Mouse (Mus musculus) myocyte (in vitro differentiated cells): ENCODE data around the gene Gpx5. TPM values are rescaled to one million over a fixed set of nuclear protein-coding genes. Genes with fewer than 3 reads are reported as not detected.

Experiments
- H3K27me3 ChIP-seq: one replicate; pipeline ENCODE4 v1.6.1; 2011; ENCODE audit not compliant: control insufficient read depth, insufficient read depth, insufficient read length
- H3K36me3 ChIP-seq: one replicate; pipeline ENCODE4 v1.6.1; 2011; ENCODE audit not compliant: control insufficient read depth, insufficient read depth
- H3K4me2 ChIP-seq: one replicate; pipeline ENCODE4 v1.6.1; 2011; ENCODE audit warnings: low read depth, control low read depth
- H3K4me3 ChIP-seq: one replicate; pipeline ENCODE4 v1.5.1; 2011; ENCODE audit warnings: mild to moderate bottlenecking, control low read depth, moderate library complexity
- H3K79me2 ChIP-seq: one replicate; pipeline ENCODE4 v1.6.1; 2011; ENCODE audit not compliant: control insufficient read depth, insufficient read depth
- H3ac ChIP-seq: one replicate; pipeline ENCODE4 v1.6.1; 2011; ENCODE audit not compliant: control insufficient read depth, insufficient read length
- CEBPB ChIP-seq: IDR thresholded peaks from 2 replicates; pipeline ENCODE4 v1.6.1; 2011; ENCODE audit warnings: mild to moderate bottlenecking, moderate library complexity; ENCODE audit not compliant: poor library complexity, insufficient read depth, severe bottlenecking
- E2F4 ChIP-seq: IDR thresholded peaks from one replicate; pipeline ENCODE4 v1.6.1; 2011; ENCODE audit warnings: mild to moderate bottlenecking, control low read depth, moderate library complexity; ENCODE audit not compliant: insufficient read depth
- MAX ChIP-seq: IDR thresholded peaks from one replicate; pipeline ENCODE4 v1.6.1; 2011; ENCODE audit warnings: low read depth, mild to moderate bottlenecking, control low read depth
- MYOD1 ChIP-seq, 3 experiments: IDR thresholded peaks; one replicate each; pipeline ENCODE4 v1.6.1; 2011; ENCODE audit warnings: control low read depth in 2 of 3, low read depth in 2 of 3, mild to moderate bottlenecking in 2 of 3, moderate library complexity in 1 of 3; ENCODE audit not compliant: insufficient read length in 2 of 3, control insufficient read depth in 1 of 3
- MYOG ChIP-seq, 3 experiments: IDR thresholded peaks; one replicate each; pipeline ENCODE4 v1.6.1; 2011; ENCODE audit warnings: control low read depth in 2 of 3, low read depth in 2 of 3, mild to moderate bottlenecking in 2 of 3; ENCODE audit not compliant: insufficient read length in 2 of 3, control insufficient read depth in 1 of 3, insufficient read depth in 1 of 3
- POLR2AphosphoS2 ChIP-seq: IDR thresholded peaks from one replicate; pipeline ENCODE4 v1.6.1; 2011; ENCODE audit warnings: low read depth, control low read depth; ENCODE audit not compliant: insufficient read length
- REST ChIP-seq: IDR thresholded peaks from one replicate; pipeline ENCODE4 v1.6.1; 2011; ENCODE audit warnings: mild to moderate bottlenecking, control low read depth, moderate library complexity; ENCODE audit not compliant: insufficient read depth, insufficient read length
- SRF ChIP-seq: IDR thresholded peaks from one replicate; pipeline ENCODE4 v1.6.1; 2011; ENCODE audit warnings: low read depth; ENCODE audit not compliant: control insufficient read depth, insufficient read length
- TCF12 ChIP-seq: IDR thresholded peaks from one replicate; pipeline ENCODE4 v1.6.1; 2011; ENCODE audit warnings: mild to moderate bottlenecking, control low read depth; ENCODE audit not compliant: poor library complexity, insufficient read depth, severe bottlenecking
- TCF3 ChIP-seq: IDR thresholded peaks from one replicate; pipeline ENCODE4 v1.6.1; 2011; ENCODE audit warnings: low read depth, control low read depth; ENCODE audit not compliant: insufficient read length
- USF1 ChIP-seq: IDR thresholded peaks from one replicate; pipeline ENCODE4 v1.6.1; 2011; ENCODE audit warnings: low read depth, mild to moderate bottlenecking, control low read depth, moderate library complexity
- polyA plus RNA-seq: library from polyadenylated mRNA; unstranded; fragments of >200 nt; fragmentation: generic; extraction: Trizol; gene quantifications from one replicate; pipeline ENCODE4 v1.2.1, GENCODE M21; 2012; ENCODE audit warnings: missing spikeins

The Gpx5 gene
- polyA plus RNA-seq, 1 experiment = not detected

DNA sequence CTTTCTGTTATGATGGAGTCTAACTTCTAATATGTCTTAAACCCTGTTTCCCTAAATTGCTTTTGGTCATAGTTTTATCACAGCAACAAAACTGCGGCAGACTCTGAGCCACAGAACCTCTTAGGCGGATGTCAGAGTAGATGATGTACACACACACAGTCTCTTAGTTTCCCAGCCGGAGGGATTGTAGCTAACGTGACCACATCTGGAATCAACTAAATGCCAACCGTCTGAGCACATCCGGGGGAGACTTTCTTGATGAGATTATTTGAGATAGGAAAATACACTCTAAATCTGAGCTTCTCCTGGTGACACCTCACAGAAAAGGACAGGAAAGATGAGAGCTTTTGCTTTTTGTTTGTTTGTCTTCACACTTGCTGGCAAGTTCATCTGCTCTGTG is 55.4 kb downstream of the Gpx5 start:
- no peak for TF ChIP-seq CEBPB
- no peak for TF ChIP-seq TCF3
- no peak for TF ChIP-seq REST
- no peak for TF ChIP-seq MYOG (IDR thresholded peaks at IDR 0.05; ENCODE audit: control insufficient read depth in 1 of 3, insufficient read depth in 1 of 3, insufficient read length in 2 of 3, low read depth in 2 of 3)
- no peak for TF ChIP-seq MYOD1 (IDR thresholded peaks at IDR 0.05; ENCODE audit: control insufficient read depth in 1 of 3, insufficient read length in 2 of 3, low read depth in 2 of 3)
- no peak for TF ChIP-seq SRF
- TF ChIP-seq TCF12 = no peak
- TF ChIP-seq USF1 = no peak

DNA sequence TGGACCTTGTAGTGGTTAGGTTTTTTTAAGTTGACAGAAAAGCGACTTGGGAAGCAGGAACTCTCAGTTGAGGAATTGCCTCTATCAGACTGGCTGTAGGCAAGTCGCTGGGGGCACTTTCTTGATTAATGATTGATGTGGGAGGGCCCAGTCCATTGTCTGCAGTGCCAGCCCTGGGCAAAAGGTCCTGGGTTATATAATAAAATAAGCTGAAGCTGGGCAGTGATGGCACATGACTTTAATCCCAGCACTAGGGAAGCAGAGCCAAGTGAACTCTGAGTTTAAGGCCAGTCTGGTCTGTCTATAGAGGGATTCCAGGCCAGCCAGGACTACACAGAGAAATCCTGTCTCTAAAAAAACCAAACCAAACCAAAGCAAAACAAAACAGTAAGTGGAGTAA is 55.8 kb downstream of the Gpx5 start:
- Histone ChIP-seq H3K27me3 (no peaks in the 10 kb centered on the region), H3ac (no peak overlapping the region), H3K79me2 (no peaks in the 10 kb centered on the region), H3K4me2 (no peak overlapping the region), H3K36me3 (no peaks in the 10 kb centered on the region), H3K4me3 (no peak overlapping the region)
- no peak for TF ChIP-seq REST
- TF ChIP-seq POLR2AphosphoS2 = no peak
- TF ChIP-seq MYOG (IDR thresholded peaks at IDR 0.05; ENCODE audit: control insufficient read depth in 1 of 3, insufficient read depth in 1 of 3, insufficient read length in 2 of 3, low read depth in 2 of 3) = no peak
- no peak for TF ChIP-seq E2F4
- no peak for TF ChIP-seq TCF12
- no peak for TF ChIP-seq MAX
- no peak for TF ChIP-seq SRF
- no peak for TF ChIP-seq MYOD1 (IDR thresholded peaks at IDR 0.05; ENCODE audit: control insufficient read depth in 1 of 3, insufficient read length in 2 of 3, low read depth in 2 of 3)
- no peak for TF ChIP-seq USF1

More for the DNA sequence above, 55.4 kb downstream of the Gpx5 start:
- H3K79me2 ChIP-seq = no peaks in the 10 kb centered on the region
- H3K4me3 ChIP-seq = no peak overlapping the region
- H3K27me3 ChIP-seq = no peaks in the 10 kb centered on the region
- H3ac ChIP-seq = no peak overlapping the region
- H3K36me3 ChIP-seq = no peaks in the 10 kb centered on the region
- no peak overlapping the region for H3K4me2 ChIP-seq

Other genes starting within 250 kb of the Gpx5 start
- not detected for gene Olfr1370, start 217.8 kb downstream of the Gpx5 start, polyA plus RNA-seq
- not detected for gene Olfr1369-ps1, start 181.2 kb downstream of the Gpx5 start, polyA plus RNA-seq
- gene Olfr263, start 163.1 kb downstream of the Gpx5 start, polyA plus RNA-seq = not detected
- not detected for gene Olfr1368, start 146.9 kb downstream of the Gpx5 start, polyA plus RNA-seq
- gene Trim27, start 113.3 kb downstream of the Gpx5 start, polyA plus RNA-seq = 62.4 TPM
- not detected for gene Gpx6, start 19.4 kb upstream of the Gpx5 start, polyA plus RNA-seq
- not detected for gene Olfr1367, start 54.2 kb upstream of the Gpx5 start, polyA plus RNA-seq
- gene Zscan12, start 70.1 kb upstream of the Gpx5 start, polyA plus RNA-seq = 2.8 TPM
- gene Zkscan3, start 110.0 kb upstream of the Gpx5 start, polyA plus RNA-seq = 13.6 TPM
- 0.13 TPM for gene Pgbd1, start 148.3 kb upstream of the Gpx5 start, polyA plus RNA-seq
- gene Zscan26, start 161.0 kb upstream of the Gpx5 start, polyA plus RNA-seq = 6.3 TPM
- 0.05 TPM for gene Nkapl, start 175.8 kb upstream of the Gpx5 start, polyA plus RNA-seq
- not detected for gene Zkscan4, start 186.2 kb upstream of the Gpx5 start, polyA plus RNA-seq
- not detected for gene Gm10065, start 186.7 kb upstream of the Gpx5 start, polyA plus RNA-seq
- gene AK157302, start 202.5 kb upstream of the Gpx5 start, polyA plus RNA-seq = 0.71 TPM
- 29.0 TPM for gene Gm11273, start 208.7 kb upstream of the Gpx5 start, polyA plus RNA-seq
- 1.9 TPM for gene Zkscan8, start 238.4 kb upstream of the Gpx5 start, polyA plus RNA-seq